Mouse (Mus musculus): ENCODE results near the gene Met.

- no peak for TF ChIP-seq CTCF (IDR thresholded peaks at IDR 0.05; ENCODE audit: control insufficient read depth, insufficient read depth, insufficient replicate concordance, low read depth, low read length)
- no peak for TF ChIP-seq POLR2A (IDR thresholded peaks at IDR 0.05; ENCODE audit: control insufficient read depth, low read depth, low read length)
Observed at GRCm38 (mm10) chr6:17492062-17492461, 28.5 kb downstream of the Met start.

Data from testis, adult 2 months (tissue).